Mouse (Mus musculus): Measurements from ENCODE around the gene Ift46.

DNA sequence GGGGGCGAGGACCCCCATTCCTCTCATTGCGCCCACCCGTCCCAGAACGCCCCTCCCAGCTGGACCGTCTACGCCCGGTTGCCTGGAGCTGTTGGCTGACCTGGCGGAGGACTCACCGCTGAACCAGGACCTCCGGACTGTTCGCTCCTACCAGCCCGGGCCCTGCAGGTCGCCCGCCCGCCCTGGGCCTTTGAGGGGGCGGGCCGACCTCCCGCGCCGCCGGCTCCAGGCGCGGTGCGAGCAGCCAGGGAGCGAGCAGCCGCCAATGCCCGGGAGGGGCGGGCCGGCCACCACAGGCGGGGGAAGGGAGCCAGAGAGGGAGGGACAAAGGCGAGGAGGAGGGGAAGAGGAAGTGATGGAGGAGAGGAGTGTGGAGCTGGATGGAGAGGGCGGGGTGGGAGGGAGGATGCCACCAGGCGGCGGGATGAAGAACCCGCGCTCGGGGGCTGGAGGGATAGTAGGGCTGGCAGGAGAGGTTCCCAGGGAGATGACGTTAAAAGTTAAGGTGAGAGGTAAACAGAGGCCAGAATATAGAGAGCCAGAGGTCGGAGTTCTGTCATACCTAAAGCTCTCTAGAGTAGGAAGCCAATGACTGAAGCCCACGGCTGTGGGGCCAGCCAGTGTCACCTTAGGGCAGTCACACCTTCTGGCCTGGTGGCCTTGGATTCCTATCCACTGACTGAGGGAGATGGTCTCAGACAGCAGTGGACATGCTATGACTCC is 46.4 kb upstream of the Ift46 start:
- TF ChIP-seq GATA1 (IDR thresholded peaks at IDR 0.05; ENCODE audit: low read length) (no peak), TAL1 (IDR thresholded peaks at IDR 0.05; ENCODE audit: low read length) (no peak)

Data from erythroblast, embryonic 14.5 days (primary cell).